Mouse (Mus musculus) liver, adult 2 months (tissue): ENCODE results near the gene Gnl3l.

ENCODE experiments used
- CTCF ChIP-seq: fragments of 200-500 bp; IDR thresholded peaks from 2 replicates; pipeline ENCODE4 v1.5.1; 2011; ENCODE audit warnings: low read depth, low read length, control low read depth
- POLR2A ChIP-seq: fragments of 200-500 bp; IDR thresholded peaks from 2 replicates; pipeline ENCODE4 v1.6.1; 2011; ENCODE audit warnings: low read length, control low read depth; ENCODE audit not compliant: insufficient read depth; ENCODE audit errors: extremely low read depth

DNA sequence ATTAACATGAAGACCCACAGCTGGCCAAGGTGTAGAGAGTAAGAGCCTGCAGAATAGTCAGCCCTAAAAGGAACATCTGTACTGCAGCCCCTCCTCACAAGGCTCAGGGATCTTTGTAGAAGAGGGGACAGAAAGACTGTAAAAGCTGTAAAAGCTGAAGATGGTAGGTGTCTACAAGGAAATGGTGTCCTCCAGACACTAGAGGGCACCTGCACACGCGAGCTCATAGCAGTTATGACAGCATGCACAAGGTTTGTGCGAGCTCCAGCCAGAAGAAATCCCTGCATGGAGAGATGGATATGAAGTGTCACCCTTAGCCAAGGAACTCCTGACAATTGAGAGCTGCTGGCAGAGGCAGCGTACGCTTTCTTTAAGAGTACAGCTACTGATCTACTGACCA, 56.4 kb downstream of the Gnl3l start:
- TF ChIP-seq POLR2A (no peak), CTCF (peak; percentile 31; the same call in 1 of the 2 replicates)
